Mouse (Mus musculus) CH12.LX (cell line): ENCODE data around the gene Pkd1l2. TPM values are rescaled to one million over a fixed set of nuclear protein-coding genes. Genes with fewer than 3 reads are reported as not detected.

ENCODE experiments used
- DNase-seq: peaks from one replicate; pipeline ENCODE4 v3.0.0-alpha.2; 2013; ENCODE audit errors: extremely low read depth
- H3K27ac ChIP-seq: 2 replicates; pipeline ENCODE4 v1.5.1; 2012; ENCODE audit warnings: low read depth, mild to moderate bottlenecking, control low read depth, moderate library complexity; ENCODE audit not compliant: insufficient read depth
- H3K27me3 ChIP-seq: replicated peaks from 2 replicates; pipeline ENCODE3; 2012; ENCODE audit warnings: inconsistent platforms
- H3K36me3 ChIP-seq, 2 experiments: replicated peaks in 1 of 2; 2 replicates each; pipeline versions ENCODE3 to v1.6.1; 2012; ENCODE audit warnings: inconsistent platforms in 1 of 2, low read length in 1 of 2, mild to moderate bottlenecking in 1 of 2, mixed read lengths in 1 of 2, moderate library complexity in 1 of 2; ENCODE audit not compliant: control insufficient read depth in 1 of 2, insufficient read depth in 1 of 2
- H3K4me1 ChIP-seq, 2 experiments: 2 replicates each; pipeline ENCODE4 v1.6.1; 2012; ENCODE audit warnings: inconsistent platforms in 1 of 2, moderate library complexity in 1 of 2; ENCODE audit not compliant: insufficient read depth in 2 of 2, control insufficient read depth in 1 of 2
- H3K4me2 ChIP-seq: 2 replicates; pipeline ENCODE4 v1.6.1; 2012; ENCODE audit warnings: low read depth, mild to moderate bottlenecking, control low read depth; ENCODE audit not compliant: poor library complexity, insufficient read depth, severe bottlenecking
- H3K4me3 ChIP-seq, 3 experiments: fragments of 150-350 bp in 1 of 3; sonication (generic) in 1 of 3; replicated peaks in 1 of 3; 2 replicates each; pipeline versions ENCODE3 to v1.5.1; 2011 to 2012; ENCODE audit warnings: low read depth in 2 of 3, low read length in 2 of 3, mild to moderate bottlenecking in 2 of 3, moderate library complexity in 2 of 3, control low read depth in 1 of 3, improper control_type of control experiment in 1 of 3, inconsistent platforms in 1 of 3, mixed read lengths in 1 of 3; ENCODE audit not compliant: poor library complexity in 1 of 3
- H3K79me2 ChIP-seq: replicated peaks from 2 replicates; pipeline ENCODE4 v1.6.1; 2012; ENCODE audit warnings: mild to moderate bottlenecking, moderate library complexity; ENCODE audit not compliant: control insufficient read depth, poor library complexity, insufficient read depth, severe bottlenecking; ENCODE audit errors: extremely low read depth
- H3K9ac ChIP-seq: 2 replicates; pipeline ENCODE4 v1.6.1; 2012; ENCODE audit warnings: low read depth, mild to moderate bottlenecking, control low read depth, moderate library complexity; ENCODE audit not compliant: insufficient read depth
- H3K9me3 ChIP-seq: replicated peaks from 2 replicates; pipeline ENCODE3; 2012; ENCODE audit warnings: low read length, inconsistent platforms, mixed read lengths
- BHLHE40 ChIP-seq: IDR thresholded peaks from 2 replicates; pipeline ENCODE4 v1.6.1; 2011; ENCODE audit warnings: mild to moderate bottlenecking, low read depth, low read length, improper control_type of control experiment
- CTCF ChIP-seq, 2 experiments: IDR thresholded peaks in 1 of 2; conservative IDR thresholded peaks in 1 of 2; 2 replicates each; pipeline ENCODE4 v1.5.1; 2011 to 2012; ENCODE audit warnings: low read depth in 2 of 2, low read length in 2 of 2, improper control_type of control experiment in 1 of 2, inconsistent platforms in 1 of 2, mild to moderate bottlenecking in 1 of 2, moderate library complexity in 1 of 2
- E2F4 ChIP-seq: IDR thresholded peaks from 2 replicates; pipeline ENCODE4 v1.6.1; 2011; ENCODE audit warnings: low read depth, low read length, improper control_type of control experiment; ENCODE audit not compliant: insufficient replicate concordance
- IRF4 ChIP-seq: IDR thresholded peaks from 2 replicates; pipeline ENCODE4 v1.6.1; 2014; ENCODE audit warnings: low read depth, mild to moderate bottlenecking, inconsistent platforms, low read length, improper control_type of control experiment
- JUN ChIP-seq: IDR thresholded peaks from 2 replicates; pipeline ENCODE4 v1.6.1; 2011; ENCODE audit warnings: low read depth, mild to moderate bottlenecking, low read length, improper control_type of control experiment, moderate library complexity; ENCODE audit not compliant: insufficient read depth
- JUND ChIP-seq: conservative IDR thresholded peaks from 2 replicates; pipeline ENCODE4 v1.6.1; 2011; ENCODE audit warnings: low read depth, low read length, improper control_type of control experiment
- KAT2A ChIP-seq: IDR thresholded peaks from 2 replicates; pipeline ENCODE4 v1.6.1; 2012; ENCODE audit warnings: low read length, improper control_type of control experiment, inconsistent platforms; ENCODE audit not compliant: insufficient replicate concordance
- MAFK ChIP-seq: IDR thresholded peaks from 2 replicates; pipeline ENCODE4 v1.6.1; 2011; ENCODE audit warnings: low read length, improper control_type of control experiment; ENCODE audit not compliant: insufficient replicate concordance
- MEF2A ChIP-seq: IDR thresholded peaks from 2 replicates; pipeline ENCODE4 v1.6.1; 2014; ENCODE audit warnings: low read depth, mild to moderate bottlenecking, inconsistent platforms, low read length, improper control_type of control experiment, borderline replicate concordance
- NELFE ChIP-seq: IDR thresholded peaks from 2 replicates; pipeline ENCODE4 v1.6.1; 2011; ENCODE audit warnings: low read depth, low read length, improper control_type of control experiment
- NRF1 ChIP-seq: IDR thresholded peaks from 2 replicates; pipeline ENCODE4 v1.6.1; 2014; ENCODE audit warnings: low read depth, mild to moderate bottlenecking, inconsistent platforms, low read length, improper control_type of control experiment, moderate library complexity
- POLR2A ChIP-seq: IDR thresholded peaks from 2 replicates; pipeline ENCODE4 v1.6.1; 2011; ENCODE audit warnings: low read depth, mild to moderate bottlenecking, improper control_type of control experiment, low read length
- POLR2AphosphoS2 ChIP-seq: IDR thresholded peaks from 2 replicates; pipeline ENCODE4 v1.6.1; 2011; ENCODE audit warnings: low read depth, low read length, improper control_type of control experiment
- SMC3 ChIP-seq: IDR thresholded peaks from 2 replicates; pipeline ENCODE4 v1.6.1; 2011; ENCODE audit warnings: low read depth, low read length, improper control_type of control experiment
- TCF12 ChIP-seq: IDR thresholded peaks from 2 replicates; pipeline ENCODE4 v1.6.1; 2014; ENCODE audit warnings: low read depth, mild to moderate bottlenecking, inconsistent platforms, low read length, improper control_type of control experiment
- UBTF ChIP-seq: IDR thresholded peaks from 2 replicates; pipeline ENCODE4 v1.6.1; 2012; ENCODE audit warnings: low read depth, mild to moderate bottlenecking, inconsistent platforms, low read length, improper control_type of control experiment, moderate library complexity
- USF2 ChIP-seq: conservative IDR thresholded peaks from 2 replicates; pipeline ENCODE4 v1.6.1; 2011; ENCODE audit warnings: low read depth, low read length, improper control_type of control experiment
- ZKSCAN1 ChIP-seq: IDR thresholded peaks from 2 replicates; pipeline ENCODE4 v1.6.1; 2012; ENCODE audit warnings: low read depth, inconsistent platforms, low read length, improper control_type of control experiment, borderline replicate concordance
- ZMIZ1 ChIP-seq: IDR thresholded peaks from 2 replicates; pipeline ENCODE4 v1.6.1; 2012; ENCODE audit warnings: low read depth, mild to moderate bottlenecking, inconsistent platforms, low read length, improper control_type of control experiment
- ZNF384 ChIP-seq: IDR thresholded peaks from 2 replicates; pipeline ENCODE4 v1.6.1; 2012; ENCODE audit warnings: low read depth, low read length, improper control_type of control experiment, inconsistent platforms
- dilution Hi-C: fragments of 300-500 bp; cut with MboI; formaldehyde crosslinking; loops from 2 replicates; pipeline ENCODE4 v1.14.3; 2020; ENCODE audit warnings: low sequenced_read_pairs; ENCODE audit not compliant: extremely low pct_unique_long_range_greater_than_20kb, extremely low pct_ligation_motif_present
- in situ Hi-C: fragments of 300-500 bp; cut with MboI; formaldehyde crosslinking; loops from 3 replicates; pipeline ENCODE4 v1.14.3; 2019; ENCODE audit warnings: low sequenced_read_pairs, low pct_ligation_motif_present, low pct_unique_long_range_greater_than_20kb, mixed read lengths
- polyA plus RNA-seq: library from polyadenylated mRNA; unstranded; fragments of >175 nt; gene quantifications from 2 replicates; pipeline ENCODE4 v1.2.1, GENCODE M21; 2012; ENCODE audit warnings: low read depth; ENCODE audit not compliant: insufficient read length
- total RNA-seq, 2 experiments: library from RNA; depleted of rRNA; stranded (reverse); fragments of 300-350 nt in 1 of 2; fragments of >200 nt in 1 of 2; gene quantifications; 2 replicates each; pipeline ENCODE4 v1.2.3; 2012 to 2014

The Pkd1l2 gene
- total and polyA plus RNA-seq, 3 experiments, result 0.06 TPM; not detected in 2

- no peaks in the 10 kb centered on the region for H3K79me2 ChIP-seq
- no peaks in the 10 kb centered on the region for H3K9me3 ChIP-seq
- no peak overlapping the region for H3K4me3 ChIP-seq
- dilution Hi-C loops (no loop called here), in situ Hi-C loops (no loop called here)
- DNase-seq, result no peak
- no peak overlapping the region for H3K27ac ChIP-seq
- no peak overlapping the region for H3K9ac ChIP-seq
- H3K27me3 ChIP-seq, result no peaks in the 10 kb centered on the region
- H3K36me3 ChIP-seq, result no peaks in the 10 kb centered on the region
- H3K4me2 ChIP-seq, result no peak overlapping the region
- peaks cover 2 to 17% of the 10 kb centered on the region in 2 experiments; a peak in 2 of 4 replicates for H3K4me1 ChIP-seq
- TF ChIP-seq SMC3, result no peak
- no peak for TF ChIP-seq POLR2A
- TF ChIP-seq USF2, result no peak
- TF ChIP-seq NRF1, result no peak
- TF ChIP-seq JUND, result no peak
Measured at GRCm38 (mm10) chr8:116975066-116975465, 107.2 kb downstream of the Pkd1l2 start.

GRCm38 (mm10) chr8:116969531-116969930 is 112.7 kb downstream of the Pkd1l2 start:
- in situ Hi-C loops, result no loop called here
- H3K79me2 ChIP-seq, result no peaks in the 10 kb centered on the region
- TF ChIP-seq UBTF (no peak), MEF2A (no peak), MAFK (no peak), KAT2A (no peak), ZKSCAN1 (no peak), ZMIZ1 (no peak), ZNF384 (no peak), IRF4 (no peak), E2F4 (no peak)

GRCm38 (mm10) chr8:116954415-116954814 is 127.8 kb downstream of the Pkd1l2 start:
- in situ Hi-C loops, result no loop called here
- dilution Hi-C loops, result no loop called here
- TF ChIP-seq IRF4, result no peak
- TF ChIP-seq KAT2A, result no peak
- TF ChIP-seq POLR2A, result no peak
- TF ChIP-seq TCF12, result no peak
- no peak for TF ChIP-seq CTCF (conservative IDR thresholded peaks at IDR 0.05 in 1 of 2, IDR thresholded peaks at IDR 0.05 in 1 of 2; ENCODE audit: low read depth in 2 of 2, low read length in 2 of 2)
- TF ChIP-seq JUN, result no peak
- no peak for TF ChIP-seq NELFE
- no peak for TF ChIP-seq POLR2AphosphoS2
- TF ChIP-seq ZMIZ1, result no peak
- TF ChIP-seq MAFK, result no peak
- no peak for TF ChIP-seq SMC3
- TF ChIP-seq BHLHE40, result no peak

More at GRCm38 (mm10) chr8:116969531-116969930, 112.7 kb downstream of the Pkd1l2 start:
- no peaks in the 10 kb centered on the region for H3K9me3 ChIP-seq
- no peak overlapping the region for H3K27ac ChIP-seq
- no peaks in the 10 kb centered on the region for H3K27me3 ChIP-seq
- dilution Hi-C loops, result no loop called here
- no peak overlapping the region for H3K4me2 ChIP-seq
- no peaks in the 10 kb centered on the region for H3K4me1 ChIP-seq
- H3K36me3 ChIP-seq, result no peaks in the 10 kb centered on the region
- H3K9ac ChIP-seq, result no peak overlapping the region
- no peak overlapping the region for H3K4me3 ChIP-seq
- no peak for DNase-seq

More at GRCm38 (mm10) chr8:116954415-116954814, 127.8 kb downstream of the Pkd1l2 start:
- no peak overlapping the region for H3K4me3 ChIP-seq
- peaks cover 0 to 29% of the 10 kb centered on the region in 2 experiments; a peak in 3 of 4 replicates for H3K4me1 ChIP-seq
- no peak overlapping the region for H3K27ac ChIP-seq
- H3K4me2 ChIP-seq, result no peak overlapping the region
- DNase-seq, result no peak
- H3K79me2 ChIP-seq, result peaks cover 8% of the 10 kb centered on the region; the same call in 1 of the 2 replicates
- H3K9me3 ChIP-seq, result no peaks in the 10 kb centered on the region
- no peaks in the 10 kb centered on the region for H3K27me3 ChIP-seq
- H3K36me3 ChIP-seq, result peaks cover 61 to 85% of the 10 kb centered on the region in 2 experiments
- no peak overlapping the region for H3K9ac ChIP-seq
